Mouse (Mus musculus): ENCODE data around the gene Fam117b.

Gene Fam117b

DNA sequence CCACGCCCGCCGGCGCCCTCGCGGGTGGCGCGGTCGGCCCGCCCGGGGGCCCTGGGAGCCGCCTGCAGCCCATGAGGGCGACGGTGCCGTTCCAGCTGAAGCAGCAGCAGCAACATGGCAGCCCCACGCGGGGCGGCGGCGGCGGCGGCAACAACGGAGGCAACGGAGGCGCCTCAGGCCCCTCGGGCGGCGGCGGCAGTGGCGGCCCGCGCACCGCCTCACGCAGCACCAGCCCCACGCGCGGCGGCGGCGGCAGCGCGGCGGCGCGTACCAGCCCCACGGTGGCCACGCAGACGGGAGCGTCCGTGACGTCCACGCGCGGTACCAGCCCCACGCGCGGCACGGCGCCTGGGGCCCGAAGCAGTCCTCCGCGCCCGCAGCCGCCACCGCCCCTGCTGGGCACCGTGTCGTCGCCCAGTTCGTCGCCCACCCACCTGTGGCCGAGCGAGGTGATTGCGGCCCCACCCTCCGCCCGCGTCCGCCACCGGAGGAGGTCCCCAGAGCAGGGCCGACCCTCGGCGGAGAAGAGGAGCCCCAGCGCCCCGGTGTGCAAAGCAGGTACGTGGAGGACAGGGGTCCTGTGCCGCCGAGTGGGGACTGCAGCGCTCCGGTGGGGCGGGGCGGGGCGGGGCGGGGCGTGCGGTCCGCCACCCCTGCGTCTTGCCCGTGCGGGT lies 526 bp downstream of the Fam117b start:
- peak; percentile 57 for DNase-seq (ENCODE audit: low spot score)

GRCm38 (mm10) chr1:59913869-59914225 lies 1.0 kb downstream of the Fam117b start:
- peak; percentile 26 for DNase-seq (ENCODE audit: low spot score)

GRCm38 (mm10) chr1:59914799-59915198 lies 2.0 kb downstream of the Fam117b start:
- no peak for DNase-seq (ENCODE audit: low spot score)

- no peak for DNase-seq (ENCODE audit: low spot score)
These were observed 3.2 kb downstream of the Fam117b start for GRCm38 (mm10) chr1:59915843-59916610.

DNA sequence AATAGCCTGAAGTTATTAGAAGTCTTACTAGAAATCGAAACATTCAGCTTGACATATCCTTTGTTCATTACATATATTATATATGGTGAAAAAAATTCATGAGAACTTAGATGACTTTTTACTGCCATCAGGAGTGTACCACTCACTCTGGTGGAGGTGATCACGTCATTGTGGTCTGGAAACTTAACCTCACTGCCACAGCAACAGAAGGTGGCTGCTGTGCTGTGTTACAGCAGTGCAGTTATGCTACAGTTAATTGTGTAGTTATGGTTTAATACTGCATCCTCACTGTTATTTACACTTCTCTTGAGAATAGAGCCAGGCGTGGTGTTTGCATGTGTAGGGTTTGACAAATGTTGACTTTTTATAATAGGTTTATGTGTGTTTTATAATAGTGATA lies 4.6 kb downstream of the Fam117b start:
- no peak for DNase-seq (ENCODE audit: low spot score)

GRCm38 (mm10) chr1:59918075-59918474 lies 5.3 kb downstream of the Fam117b start:
- no peak for DNase-seq (ENCODE audit: low spot score)

DNA sequence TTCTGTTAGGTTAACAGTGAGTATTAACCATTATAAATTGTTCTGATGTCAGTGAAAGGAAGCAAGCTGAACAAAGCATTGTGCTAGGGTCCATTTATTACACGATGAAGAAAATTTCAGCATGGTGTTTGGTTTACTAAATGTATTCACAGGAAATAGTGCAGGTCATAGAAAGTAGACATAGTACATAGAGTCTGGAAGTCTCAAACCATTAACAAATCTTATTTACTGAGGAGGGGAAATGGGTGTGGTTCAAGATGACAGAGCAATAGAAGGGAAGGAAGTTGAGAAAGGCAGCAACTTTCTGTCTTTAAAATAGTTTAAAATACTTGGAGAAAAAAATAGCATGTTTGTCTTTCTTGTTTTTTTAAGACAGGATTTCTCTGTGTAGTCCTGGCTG lies 10.4 kb downstream of the Fam117b start:
- no peak for DNase-seq (ENCODE audit: low spot score)

DNA sequence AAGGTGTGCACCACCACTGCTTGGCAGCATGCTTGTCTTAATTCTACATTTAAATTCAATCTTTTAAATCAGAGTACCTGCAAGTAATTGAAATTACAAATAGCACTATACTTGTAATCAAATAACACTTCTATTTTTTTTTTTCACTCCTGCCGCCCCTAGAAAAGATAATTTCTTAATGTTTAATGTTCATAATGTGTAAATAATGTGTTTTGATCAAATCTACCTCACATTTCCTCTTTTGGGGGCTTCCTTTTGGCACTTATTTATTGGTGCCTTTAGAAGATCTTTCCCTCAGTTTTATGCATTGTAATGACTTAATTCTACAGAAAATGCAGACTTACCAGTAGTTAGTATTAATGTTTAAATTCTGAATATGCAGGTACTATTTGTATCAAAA lies 10.9 kb downstream of the Fam117b start:
- no peak for DNase-seq (ENCODE audit: low spot score)

DNA sequence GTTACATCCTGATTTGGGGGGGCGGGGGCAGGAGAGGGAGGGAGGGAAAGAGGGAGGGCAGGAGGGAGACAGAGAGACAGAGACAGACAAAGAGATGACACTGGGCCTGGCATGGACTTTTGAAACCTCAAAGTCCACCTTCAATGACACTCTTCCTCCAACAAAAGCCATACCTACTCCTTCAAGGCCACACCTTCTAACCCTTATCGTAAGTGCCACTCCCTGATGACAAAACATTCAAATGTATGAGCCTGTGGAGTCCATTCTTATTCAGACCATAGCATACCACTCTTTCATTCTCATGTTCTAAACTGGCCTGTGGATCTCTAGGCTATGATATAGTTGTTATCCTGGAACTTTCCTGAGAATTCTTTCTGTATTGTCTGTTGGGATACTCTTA lies 11.6 kb downstream of the Fam117b start:
- DNase-seq (ENCODE audit: low spot score): no peak

GRCm38 (mm10) chr1:59926021-59926672 lies 13.3 kb downstream of the Fam117b start:
- no peak for DNase-seq (ENCODE audit: low spot score)

GRCm38 (mm10) chr1:59927131-59927680 lies 14.4 kb downstream of the Fam117b start:
- no peak for DNase-seq (ENCODE audit: low spot score)

GRCm38 (mm10) chr1:59930926-59931325 lies 18.1 kb downstream of the Fam117b start:
- no peak for DNase-seq (ENCODE audit: low spot score)

- DNase-seq (ENCODE audit: low spot score): no peak
These were observed 20.2 kb downstream of the Fam117b start for GRCm38 (mm10) chr1:59932991-59933390.

DNA sequence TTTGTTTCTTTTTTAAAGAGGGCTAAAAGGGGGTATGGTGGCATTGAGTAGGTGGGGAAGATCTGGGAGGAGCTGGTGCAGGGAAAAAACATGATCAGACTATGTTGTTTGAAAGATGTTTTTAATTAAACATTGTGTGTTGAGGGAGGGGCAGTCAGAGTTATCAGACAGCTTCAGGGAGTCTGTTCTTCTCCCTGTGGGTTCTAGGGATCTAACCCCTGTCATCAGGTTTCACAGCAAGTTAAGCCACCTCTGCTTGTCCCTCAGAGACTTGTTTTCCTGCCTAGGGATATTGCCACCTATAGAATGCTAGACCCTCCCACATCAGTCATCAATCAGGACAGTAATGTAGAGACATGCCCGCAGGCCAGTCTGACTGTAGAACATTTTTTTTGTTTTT lies 28.3 kb downstream of the Fam117b start:
- DNase-seq (ENCODE audit: low spot score): no peak

GRCm38 (mm10) chr1:59942057-59942790 lies 29.4 kb downstream of the Fam117b start:
- DNase-seq (ENCODE audit: low spot score): no peak

DNA sequence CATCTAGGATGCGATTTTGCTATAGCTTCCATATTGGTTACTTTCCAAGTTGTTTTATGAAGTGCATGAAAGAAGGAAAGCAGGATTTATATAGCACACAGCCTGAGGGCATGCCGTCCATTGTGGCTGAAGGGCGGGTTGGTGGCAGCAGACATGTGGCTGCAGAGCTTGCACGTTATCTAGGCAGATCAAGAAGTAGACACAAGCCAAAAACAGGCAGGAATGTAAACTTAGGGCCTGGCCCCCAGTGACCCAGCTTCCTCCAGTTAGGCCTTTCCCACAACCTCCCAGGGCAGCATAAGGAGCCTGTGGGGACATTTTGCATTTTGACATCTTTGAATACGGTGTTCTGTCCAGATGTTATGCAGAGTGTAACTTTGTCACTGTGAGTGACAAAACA lies 31.0 kb downstream of the Fam117b start:
- no peak for DNase-seq (ENCODE audit: low spot score)

- DNase-seq (ENCODE audit: low spot score): no peak
These were observed 33.2 kb downstream of the Fam117b start for GRCm38 (mm10) chr1:59945969-59946368.

- no peak for DNase-seq (ENCODE audit: low spot score)
These were observed 34.7 kb downstream of the Fam117b start for GRCm38 (mm10) chr1:59947509-59947908.

- DNase-seq (ENCODE audit: low spot score): no peak
These were observed 44.4 kb downstream of the Fam117b start for GRCm38 (mm10) chr1:59957206-59957605.

DNA sequence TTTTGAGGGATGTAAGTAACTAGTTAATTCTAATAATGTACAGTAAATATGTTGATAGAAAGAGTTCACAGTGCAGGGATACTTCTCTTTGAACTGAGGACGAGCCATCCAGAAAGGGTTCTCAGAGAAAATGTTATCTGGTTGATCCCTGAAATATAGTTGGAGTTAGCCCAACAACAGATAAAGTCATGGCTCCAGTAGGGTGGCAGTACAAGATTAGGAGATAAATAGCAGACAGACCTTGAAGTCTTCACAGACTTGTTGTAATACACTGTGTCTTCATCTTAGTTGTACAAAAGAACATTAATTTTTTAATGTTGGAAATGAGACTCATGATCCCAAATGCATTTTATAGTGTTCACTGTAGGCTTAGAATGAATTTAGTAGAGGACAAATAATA lies 47.1 kb downstream of the Fam117b start:
- DNase-seq (ENCODE audit: low spot score): no peak

DNA sequence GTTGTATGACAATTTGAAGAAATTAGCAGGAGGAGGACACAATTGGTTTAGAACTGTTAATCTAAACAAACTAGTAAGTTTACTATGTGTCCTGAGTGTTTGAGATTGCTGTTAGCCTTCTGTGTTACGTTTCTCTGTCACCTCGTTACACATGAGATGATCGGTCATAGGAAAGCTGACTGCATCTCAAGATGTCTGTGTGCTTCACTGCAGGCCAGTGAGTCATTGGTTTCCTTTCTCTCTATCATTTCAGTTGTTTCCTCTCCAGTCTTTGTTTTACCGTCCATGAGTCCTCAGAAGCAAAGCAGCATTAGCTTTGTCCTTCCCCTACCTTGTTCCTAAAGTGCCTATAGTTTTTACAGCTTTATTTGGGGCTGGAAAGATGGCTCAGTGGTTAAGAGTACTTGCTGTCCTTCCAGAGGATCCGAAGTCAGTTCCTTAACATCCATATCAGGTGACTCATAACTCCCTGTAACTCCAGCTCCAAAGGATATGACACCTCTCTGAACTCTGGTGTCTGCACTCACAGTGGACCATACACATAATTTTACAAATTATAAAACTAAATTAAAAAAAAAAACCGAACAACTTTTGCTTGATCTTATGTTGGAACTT lies 53.5 kb downstream of the Fam117b start:
- DNase-seq (ENCODE audit: low spot score): no peak

- DNase-seq (ENCODE audit: low spot score): no peak
These were observed 54.5 kb downstream of the Fam117b start for GRCm38 (mm10) chr1:59967291-59967690.
